Mouse (Mus musculus) forebrain, embryonic 12.5 days (tissue): ENCODE measurements around the gene Akirin2. TPM values are rescaled to one million over a fixed set of nuclear protein-coding genes. Genes with fewer than 3 reads are reported as not detected.
"Not testable (repeated sequence)": the region's sequence is repeated elsewhere in the genome, so short reads cannot be mapped to it uniquely, and the experiment has no call there.

Experiments
- ATAC-seq: fragments of 200-750 bp; cut with Nextera tagmentation; 2 replicates; pipeline ENCODE4 v1.8.0; 2017; ENCODE audit warnings: moderate TSS enrichment; ENCODE audit not compliant: low FRiP score
- H3K27ac ChIP-seq: fragments of 300-500 bp; sonication (generic); 2 replicates; pipeline ENCODE4 v1.5.1; 2016; ENCODE audit warnings: mild to moderate bottlenecking
- H3K27me3 ChIP-seq: fragments of 300-500 bp; sonication (generic); 2 replicates; pipeline ENCODE4 v1.6.1; 2016; ENCODE audit warnings: mild to moderate bottlenecking
- H3K36me3 ChIP-seq: fragments of 300-500 bp; sonication (generic); replicated peaks from 2 replicates; pipeline ENCODE4 v1.6.1; 2016; ENCODE audit warnings: mild to moderate bottlenecking
- H3K4me1 ChIP-seq: fragments of 300-500 bp; sonication (generic); 2 replicates; pipeline ENCODE4 v1.6.1; 2016
- H3K4me2 ChIP-seq: fragments of 300-500 bp; sonication (generic); 2 replicates; pipeline ENCODE4 v1.6.1; 2016; ENCODE audit warnings: mild to moderate bottlenecking, moderate library complexity
- H3K4me3 ChIP-seq: fragments of 300-500 bp; sonication (generic); replicated peaks from 2 replicates; pipeline ENCODE4 v1.5.1; 2016; ENCODE audit warnings: mild to moderate bottlenecking
- H3K9ac ChIP-seq: fragments of 300-500 bp; sonication (generic); 2 replicates; pipeline ENCODE4 v1.6.1; 2016; ENCODE audit warnings: mild to moderate bottlenecking
- H3K9me3 ChIP-seq: fragments of 300-500 bp; sonication (generic); 2 replicates; pipeline ENCODE4 v1.6.1; 2016
- WGBS: fragments of 180-500 bp; shearing (Covaris S2); methylation state at CpG from one replicate; pipeline ENCODE4 v1.1.7; 2016; 5-methylcytosine and 5-hydroxymethylcytosine counted together
- polyA plus RNA-seq: library from polyadenylated mRNA; unstranded; fragments of >200 nt; fragmentation: Nextera tagmentation; extraction: Ambion mirVana; gene quantifications from 2 replicates; pipeline ENCODE4 v1.2.1, GENCODE M21; 2016

Akirin2 gene
- polyA plus RNA-seq, 1 experiment from 2014 or later: 118 TPM

DNA sequence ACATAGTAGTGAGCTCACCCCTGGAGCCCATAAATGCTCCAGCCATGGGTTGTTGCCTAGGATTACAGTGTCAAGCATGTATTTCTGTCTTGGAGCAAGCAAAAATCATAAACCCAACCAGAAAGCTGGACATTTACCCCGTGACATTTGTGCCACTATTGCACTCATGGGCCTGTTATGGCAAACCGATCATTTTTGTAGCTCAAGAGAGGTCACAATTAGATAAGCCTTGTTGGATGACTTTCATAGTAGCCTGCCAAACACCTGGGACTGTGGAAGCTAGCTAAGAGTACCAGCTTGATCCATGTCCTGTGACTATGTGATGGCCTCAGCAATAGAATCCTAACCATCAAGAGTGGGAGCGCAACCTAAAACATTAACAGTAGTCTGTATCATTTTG lies 4.9 kb downstream of the Akirin2 start:
- no peak overlapping the region for H3K9ac ChIP-seq
- no peaks in the 10 kb centered on the region for H3K9me3 ChIP-seq
- no peak overlapping the region for H3K27ac ChIP-seq
- peaks cover 47% of the 10 kb centered on the region for H3K4me1 ChIP-seq
- no peak overlapping the region for H3K4me3 ChIP-seq
- H3K36me3 ChIP-seq: no peaks in the 10 kb centered on the region
- WGBS: 97% methylated on average over 3 of the region's 3 CpGs
- ATAC-seq: no peak
- H3K4me2 ChIP-seq: no peak overlapping the region
- H3K27me3 ChIP-seq: no peaks in the 10 kb centered on the region

DNA sequence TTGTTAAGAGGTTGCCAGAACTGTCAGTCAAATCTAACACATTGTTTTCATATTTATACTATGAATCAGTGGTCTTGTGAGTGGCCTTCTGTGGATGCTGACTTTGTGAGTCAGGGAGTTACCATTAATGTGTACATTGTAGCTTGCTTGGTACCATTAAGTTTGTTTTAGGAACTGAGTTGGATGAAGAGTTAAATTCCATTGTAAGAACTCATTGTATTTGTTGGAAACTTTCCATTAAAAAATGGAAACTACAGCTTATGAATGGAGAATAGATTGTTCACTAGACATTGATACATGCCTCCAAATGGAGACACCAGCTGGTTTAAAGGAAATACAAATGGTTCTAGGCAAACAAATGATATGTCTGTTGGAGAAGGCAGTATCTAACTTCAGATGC lies 5.4 kb downstream of the Akirin2 start:
- Histone ChIP-seq H3K9ac (no peak overlapping the region), H3K27ac (no peak overlapping the region), H3K4me3 (no peak overlapping the region), H3K9me3 (no peaks in the 10 kb centered on the region), H3K27me3 (no peaks in the 10 kb centered on the region), H3K36me3 (no peaks in the 10 kb centered on the region), H3K4me2 (no peak overlapping the region), H3K4me1 (peaks cover 47% of the 10 kb centered on the region)
- no peak for ATAC-seq

DNA sequence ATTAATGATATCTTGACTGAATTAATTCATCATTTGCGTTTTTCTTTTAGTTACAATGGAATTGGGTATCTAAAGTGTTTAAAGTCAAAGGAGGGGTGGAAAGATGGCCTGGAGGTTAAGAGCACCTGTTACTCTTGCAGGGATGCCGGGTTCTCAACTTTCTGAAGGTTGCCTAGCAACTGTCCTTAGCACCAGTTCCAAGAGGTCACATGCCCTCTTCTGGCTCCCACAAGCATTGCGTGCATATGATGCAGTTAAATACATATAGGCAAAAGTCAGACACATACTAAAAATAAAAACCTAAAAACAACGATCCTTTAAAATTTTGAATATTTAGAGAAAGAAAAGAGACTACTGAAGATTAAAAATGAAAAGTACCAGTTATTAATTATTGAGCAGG lies 10.2 kb downstream of the Akirin2 start:
- peaks cover 16% of the 10 kb centered on the region for H3K4me1 ChIP-seq
- H3K9me3 ChIP-seq: no peaks in the 10 kb centered on the region
- no peak overlapping the region for H3K9ac ChIP-seq
- H3K27me3 ChIP-seq: no peaks in the 10 kb centered on the region
- H3K4me3 ChIP-seq: no peak overlapping the region
- ATAC-seq: no peak
- no peak overlapping the region for H3K4me2 ChIP-seq
- WGBS: 54% methylated on average over 4 of the region's 4 CpGs
- no peak overlapping the region for H3K27ac ChIP-seq
- peaks cover 14% of the 10 kb centered on the region for H3K36me3 ChIP-seq

DNA sequence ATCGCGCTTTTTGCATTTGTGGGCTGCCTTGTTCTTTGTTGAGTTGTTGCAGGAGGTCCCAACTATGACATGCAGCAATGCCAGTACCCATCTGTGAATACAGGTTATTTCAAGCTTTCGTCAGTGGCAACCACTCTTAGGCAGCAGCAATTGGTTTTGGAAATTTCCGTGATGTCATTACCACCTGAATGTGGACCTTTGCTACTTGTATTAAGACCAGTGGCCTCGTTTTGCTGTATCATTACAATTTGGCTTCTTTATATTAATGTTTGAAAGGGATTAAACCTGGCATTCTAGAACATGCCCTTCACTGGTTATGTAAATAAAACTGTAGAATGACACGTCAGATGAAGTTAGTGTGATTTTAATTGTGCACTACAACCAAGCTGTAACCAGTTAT lies 15.5 kb downstream of the Akirin2 start:
- ATAC-seq: no peak
- Histone ChIP-seq H3K4me3 (no peak overlapping the region), H3K27ac (no peak overlapping the region), H3K4me2 (no peak overlapping the region), H3K9me3 (no peaks in the 10 kb centered on the region), H3K4me1 (peaks cover 2% of the 10 kb centered on the region; the same call in 1 of the 2 replicates), H3K9ac (no peak overlapping the region), H3K36me3 (peaks cover 57% of the 10 kb centered on the region), H3K27me3 (no peaks in the 10 kb centered on the region)
- 93% methylated on average over 6 of the region's 6 CpGs for WGBS

DNA sequence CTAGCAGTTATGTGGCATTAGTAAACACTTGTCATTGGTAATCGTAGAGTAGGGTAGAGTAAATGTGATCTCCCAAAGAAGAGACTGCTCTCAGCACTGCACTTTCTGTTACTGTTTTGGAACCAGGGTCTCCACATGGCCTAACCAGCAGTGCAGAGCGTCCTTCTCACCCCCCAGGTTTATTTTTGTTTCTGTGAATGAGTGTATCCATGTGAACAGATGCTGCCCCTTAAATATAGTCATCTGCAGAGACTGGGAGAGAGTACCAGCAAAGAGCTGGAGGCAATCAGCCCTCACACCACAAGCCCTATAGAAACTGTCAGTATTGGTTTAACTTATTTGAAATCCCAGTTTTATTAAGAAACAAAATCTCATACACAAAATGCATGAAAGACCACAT lies 22.1 kb downstream of the Akirin2 start:
- H3K4me1 ChIP-seq: no peaks in the 10 kb centered on the region
- ATAC-seq: no peak
- no peak overlapping the region for H3K9ac ChIP-seq
- no peak overlapping the region for H3K4me2 ChIP-seq
- H3K27ac ChIP-seq: no peak overlapping the region
- no peaks in the 10 kb centered on the region for H3K9me3 ChIP-seq
- 85% methylated on average over 2 of the region's 2 CpGs for WGBS
- H3K4me3 ChIP-seq: no peak overlapping the region
- no peaks in the 10 kb centered on the region for H3K27me3 ChIP-seq
- peaks cover 86% of the 10 kb centered on the region for H3K36me3 ChIP-seq

DNA sequence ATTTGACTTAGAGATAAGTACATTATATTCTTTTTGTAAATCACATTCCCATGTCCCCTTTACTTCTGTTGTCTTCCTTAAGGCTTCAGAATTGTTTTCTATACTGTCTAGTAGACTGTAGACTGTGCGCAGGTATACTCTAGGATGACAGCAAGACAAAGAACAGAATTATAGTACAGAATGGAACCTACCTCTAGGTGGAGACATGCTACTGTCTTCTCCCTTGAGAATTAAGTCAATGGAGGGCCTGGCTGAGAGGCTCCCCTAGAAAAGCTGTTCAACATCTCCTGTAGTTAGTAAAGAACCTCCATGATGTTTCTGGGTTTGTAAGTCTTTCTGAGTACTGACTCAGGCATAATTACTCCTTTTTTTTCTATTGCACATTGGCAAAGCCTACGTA lies 26.3 kb downstream of the Akirin2 start:
- 95% methylated on average over 2 of the region's 2 CpGs for WGBS
- H3K4me2 ChIP-seq: no peak overlapping the region
- no peak overlapping the region for H3K27ac ChIP-seq
- no peaks in the 10 kb centered on the region for H3K9me3 ChIP-seq
- no peak overlapping the region for H3K4me3 ChIP-seq
- no peaks in the 10 kb centered on the region for H3K27me3 ChIP-seq
- no peak for ATAC-seq
- peaks cover 85% of the 10 kb centered on the region for H3K36me3 ChIP-seq
- H3K4me1 ChIP-seq: no peaks in the 10 kb centered on the region
- H3K9ac ChIP-seq: no peak overlapping the region

DNA sequence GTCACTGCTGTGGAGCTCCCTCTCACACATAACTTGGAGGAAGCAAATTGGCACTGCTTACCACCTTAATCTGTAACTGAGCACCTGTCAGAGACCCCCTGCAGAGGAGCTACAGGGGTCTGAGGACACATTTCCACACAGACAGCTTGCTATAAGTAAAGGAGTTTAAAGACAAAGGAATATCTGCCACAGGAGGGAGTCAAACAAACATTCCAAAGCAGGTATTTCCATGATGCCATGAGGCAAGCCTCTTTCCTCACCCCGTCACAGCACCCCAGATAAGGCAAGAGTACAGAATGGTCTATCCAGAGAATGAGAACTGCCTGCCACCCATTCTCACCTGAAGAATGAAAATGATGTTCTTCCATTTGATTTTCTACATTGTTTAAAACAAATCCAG lies 28.5 kb downstream of the Akirin2 start:
- H3K36me3 ChIP-seq: peaks cover 89% of the 10 kb centered on the region
- no peak for ATAC-seq
- 83% methylated on average over 1 of the region's 1 CpGs for WGBS

DNA sequence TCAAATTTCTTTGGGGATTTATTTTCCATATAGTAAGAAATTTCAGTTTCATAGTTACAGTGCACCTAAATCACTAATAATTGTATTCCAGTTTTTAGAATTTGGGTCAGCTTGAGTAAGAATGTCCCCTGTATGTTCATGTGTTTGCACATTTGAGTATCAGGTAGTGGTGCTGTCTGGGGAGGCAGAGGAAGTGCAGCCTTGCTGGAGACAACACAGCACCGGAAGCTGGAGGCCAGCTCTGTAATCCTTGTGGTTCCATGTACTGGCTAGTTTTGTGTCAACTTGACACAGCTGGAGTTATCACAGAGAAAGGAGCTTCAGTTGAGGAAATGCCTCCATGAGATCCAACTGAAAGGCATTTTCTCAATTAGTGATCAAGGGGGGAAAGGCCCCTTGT lies 30.8 kb downstream of the Akirin2 start:
- peaks cover 80% of the 10 kb centered on the region for H3K36me3 ChIP-seq
- not testable (repeated sequence) for H3K4me2 ChIP-seq, H3K27me3 ChIP-seq, H3K4me1 ChIP-seq, H3K27ac ChIP-seq, H3K4me3 ChIP-seq, H3K9me3 ChIP-seq, ATAC-seq, H3K9ac ChIP-seq
- 96% methylated on average over 1 of the region's 1 CpGs for WGBS

More for the DNA sequence above, 28.5 kb downstream of the Akirin2 start:
- H3K27ac ChIP-seq: no peak overlapping the region
- H3K9me3 ChIP-seq: no peaks in the 10 kb centered on the region
- H3K4me1 ChIP-seq: no peaks in the 10 kb centered on the region
- no peak overlapping the region for H3K9ac ChIP-seq
- no peaks in the 10 kb centered on the region for H3K27me3 ChIP-seq
- no peak overlapping the region for H3K4me3 ChIP-seq
- H3K4me2 ChIP-seq: no peak overlapping the region

DNA sequence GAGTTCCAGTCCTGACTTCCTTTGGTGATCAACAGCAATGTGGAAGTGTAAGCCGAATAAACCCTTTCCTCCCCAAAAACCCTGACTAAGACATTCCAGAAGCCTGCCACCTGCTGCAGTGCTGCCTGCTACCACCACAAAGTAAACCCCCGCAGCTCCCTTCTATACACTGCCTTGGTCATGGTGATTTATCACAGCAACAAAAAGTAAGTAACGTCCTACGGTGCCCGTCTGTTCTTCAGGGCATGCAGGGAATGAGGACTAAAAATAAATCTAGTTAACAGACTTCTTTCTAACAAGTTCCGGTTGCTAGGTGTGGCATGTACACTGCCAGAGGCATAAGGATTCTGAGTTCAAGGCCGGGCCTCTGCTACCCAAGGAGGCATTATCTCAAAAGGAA lies 31.3 kb downstream of the Akirin2 start:
- Histone ChIP-seq H3K27ac (no peak overlapping the region), H3K4me1 (no peaks in the 10 kb centered on the region), H3K27me3 (no peaks in the 10 kb centered on the region), H3K36me3 (peaks cover 75% of the 10 kb centered on the region), H3K4me2 (no peak overlapping the region), H3K4me3 (no peak overlapping the region), H3K9ac (no peak overlapping the region), H3K9me3 (no peaks in the 10 kb centered on the region)
- WGBS: 88% methylated on average over 7 of the region's 7 CpGs
- ATAC-seq: no peak

DNA sequence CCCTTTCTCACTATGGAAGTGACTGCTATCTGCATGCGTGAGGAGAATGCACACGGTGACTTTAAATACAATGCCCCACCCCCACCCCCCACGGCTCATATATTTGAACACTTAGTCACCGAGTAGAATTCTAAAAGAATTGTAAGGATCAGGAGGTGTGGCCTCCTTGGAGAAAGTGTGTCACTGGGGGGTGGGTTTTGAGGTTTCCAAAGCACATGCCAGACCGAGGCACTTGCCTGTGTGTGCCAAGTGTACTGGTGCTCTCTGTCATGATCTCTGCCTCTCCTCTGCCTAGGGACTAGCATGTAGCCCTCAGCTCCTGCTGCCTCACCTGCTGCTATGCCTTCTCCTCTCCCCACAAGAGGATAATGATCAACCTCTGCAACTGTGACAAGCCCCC lies 31.7 kb downstream of the Akirin2 start:
- Histone ChIP-seq H3K27me3 (no peaks in the 10 kb centered on the region), H3K4me1 (no peaks in the 10 kb centered on the region), H3K9ac (no peak overlapping the region), H3K9me3 (no peaks in the 10 kb centered on the region), H3K36me3 (peaks cover 70% of the 10 kb centered on the region), H3K27ac (no peak overlapping the region), H3K4me3 (no peak overlapping the region), H3K4me2 (no peak overlapping the region)
- no peak for ATAC-seq
- 69% methylated on average over 5 of the region's 5 CpGs for WGBS

DNA sequence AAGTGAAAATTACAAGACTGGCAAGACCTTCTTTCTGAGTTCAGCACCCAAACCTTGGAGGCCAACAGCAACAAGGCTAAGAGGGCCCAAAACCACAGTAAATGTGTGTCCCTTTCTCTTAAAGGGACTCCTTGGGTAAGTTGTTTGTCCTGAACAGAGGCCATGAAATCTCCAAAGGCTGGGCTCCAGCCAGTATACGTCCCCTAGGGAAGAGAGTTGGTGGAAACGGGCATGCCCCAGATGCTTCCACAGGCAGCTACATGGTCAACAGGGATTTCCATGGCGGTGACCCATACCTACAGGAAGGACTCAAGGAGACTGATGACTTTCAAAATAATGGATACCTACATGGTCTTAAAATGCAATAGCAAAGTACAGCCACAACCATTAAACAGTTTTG lies 32.7 kb downstream of the Akirin2 start:
- H3K27me3 ChIP-seq: no peaks in the 10 kb centered on the region
- peaks cover 63% of the 10 kb centered on the region for H3K36me3 ChIP-seq
- 94% methylated on average over 3 of the region's 3 CpGs for WGBS
- no peaks in the 10 kb centered on the region for H3K9me3 ChIP-seq
- H3K4me1 ChIP-seq: no peaks in the 10 kb centered on the region
- H3K4me3 ChIP-seq: no peak overlapping the region
- H3K27ac ChIP-seq: no peak overlapping the region
- H3K4me2 ChIP-seq: no peak overlapping the region
- no peak for ATAC-seq
- H3K9ac ChIP-seq: no peak overlapping the region

DNA sequence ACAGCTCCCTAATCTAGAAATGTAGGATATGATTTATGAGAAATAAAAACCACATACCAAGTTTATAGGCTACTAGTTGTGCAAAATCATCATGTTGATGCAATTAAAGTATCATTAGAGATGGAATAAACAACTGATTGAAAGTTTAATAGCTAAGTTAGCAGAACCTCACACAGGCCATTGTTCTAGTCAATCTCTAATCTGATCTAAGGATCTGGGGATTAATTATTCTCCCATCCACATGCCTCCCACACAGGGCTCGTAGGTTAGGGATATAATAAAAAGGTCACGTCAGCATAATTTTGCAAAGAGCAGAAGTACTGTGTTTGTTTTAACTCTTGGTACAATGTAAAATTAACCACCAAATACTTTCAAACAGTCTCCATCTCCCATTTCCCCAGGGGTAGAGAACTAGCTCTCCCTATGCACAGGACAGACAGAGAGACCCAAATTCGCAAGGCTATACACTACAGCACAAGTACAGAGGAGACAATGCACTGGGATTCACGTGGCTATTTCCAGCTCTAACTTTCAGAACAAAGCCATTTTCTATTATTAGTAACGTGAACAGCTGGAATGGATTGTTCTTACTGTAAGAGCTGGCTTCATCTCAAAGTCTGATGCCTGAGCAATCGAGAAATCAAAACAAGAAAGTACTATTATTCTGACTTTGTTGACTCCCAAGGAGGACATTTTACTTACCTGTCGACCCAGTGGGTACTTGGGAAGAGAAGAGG lies 34.3 kb downstream of the Akirin2 start:
- no peak overlapping the region for H3K4me3 ChIP-seq
- WGBS: 88% methylated on average over 7 of the region's 7 CpGs
- no peaks in the 10 kb centered on the region for H3K9me3 ChIP-seq
- H3K36me3 ChIP-seq: peaks cover 52% of the 10 kb centered on the region
- H3K4me1 ChIP-seq: no peaks in the 10 kb centered on the region
- H3K27me3 ChIP-seq: no peaks in the 10 kb centered on the region
- H3K4me2 ChIP-seq: no peak overlapping the region
- H3K27ac ChIP-seq: no peak overlapping the region
- H3K9ac ChIP-seq: no peak overlapping the region
- ATAC-seq: no peak

DNA sequence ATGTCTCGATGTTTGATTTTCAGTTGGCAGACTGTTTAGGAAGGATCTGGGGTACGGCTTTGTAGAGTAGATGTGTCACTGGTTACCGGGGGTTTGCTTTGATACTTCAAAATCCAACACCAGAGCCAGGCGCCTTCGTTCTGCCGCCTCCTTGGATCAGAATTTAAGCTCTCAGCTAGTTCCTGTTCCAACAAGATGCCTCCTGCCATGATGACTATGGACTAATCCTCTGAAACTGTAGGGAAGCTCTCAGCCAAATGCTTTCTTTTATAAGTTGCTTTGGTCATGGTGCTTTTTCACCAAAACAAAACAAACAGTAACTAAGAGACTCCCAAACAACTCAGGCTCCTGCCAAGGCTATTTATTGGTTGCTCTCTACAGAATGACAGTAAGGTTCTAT lies 52.4 kb downstream of the Akirin2 start:
- Histone ChIP-seq H3K4me1 (no peaks in the 10 kb centered on the region), H3K4me3 (no peak overlapping the region), H3K9ac (no peak overlapping the region), H3K36me3 (peaks cover 66% of the 10 kb centered on the region), H3K27me3 (no peaks in the 10 kb centered on the region), H3K4me2 (no peak overlapping the region), H3K27ac (no peak overlapping the region), H3K9me3 (no peaks in the 10 kb centered on the region)
- WGBS: 93% methylated on average over 6 of the region's 6 CpGs
- ATAC-seq: no peak
